Mouse (Mus musculus): Measurements from ENCODE around the gene Tiam2. TPM values are rescaled to one million over a fixed set of nuclear protein-coding genes. Genes with fewer than 3 reads are reported as not detected.

The Tiam2 gene
- total RNA-seq (2023) = under 1 TPM; 0.36 to 0.61 TPM

DNA sequence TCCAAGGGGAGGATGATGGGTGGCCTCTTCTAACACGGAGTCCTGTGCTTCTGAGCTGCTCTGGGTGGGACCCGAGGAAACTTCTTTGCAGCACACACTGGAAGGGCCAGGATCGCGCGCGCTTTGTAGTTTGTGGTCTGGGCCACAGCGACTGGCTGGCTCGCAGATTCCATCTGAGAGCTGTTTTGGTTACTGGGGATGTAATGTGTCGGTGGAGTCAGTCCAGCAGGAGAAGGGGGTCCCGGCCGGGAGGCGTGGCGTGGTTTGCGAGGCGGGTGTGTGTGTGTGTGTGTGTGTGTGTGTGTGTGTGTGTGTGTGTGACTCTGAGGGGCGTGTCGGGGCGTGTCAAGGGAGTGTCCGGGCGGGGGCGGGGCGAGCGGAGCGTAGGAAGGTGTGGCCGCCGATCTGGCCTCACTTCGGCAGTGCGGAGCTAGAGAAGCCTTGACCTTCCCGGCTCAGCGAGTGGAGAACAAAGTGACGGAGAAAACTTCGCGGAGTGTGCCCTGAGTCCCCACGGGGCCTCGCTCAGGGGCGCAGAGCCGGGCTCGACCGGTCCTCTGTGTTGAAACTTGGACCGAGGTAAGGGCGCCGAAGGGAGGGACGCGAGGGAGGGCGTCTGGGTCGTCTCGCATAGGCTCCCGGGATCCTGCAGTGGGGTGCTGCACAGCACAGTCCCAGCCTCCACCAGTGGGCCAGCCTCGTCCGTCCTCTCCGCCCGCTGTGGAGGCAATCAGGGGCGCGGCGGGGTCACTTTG, at the start of gene Tiam2:
TSS of gene Tiam2 (plus strand) at position 426 of the 755 bp plus-strand sequence.

DNA sequence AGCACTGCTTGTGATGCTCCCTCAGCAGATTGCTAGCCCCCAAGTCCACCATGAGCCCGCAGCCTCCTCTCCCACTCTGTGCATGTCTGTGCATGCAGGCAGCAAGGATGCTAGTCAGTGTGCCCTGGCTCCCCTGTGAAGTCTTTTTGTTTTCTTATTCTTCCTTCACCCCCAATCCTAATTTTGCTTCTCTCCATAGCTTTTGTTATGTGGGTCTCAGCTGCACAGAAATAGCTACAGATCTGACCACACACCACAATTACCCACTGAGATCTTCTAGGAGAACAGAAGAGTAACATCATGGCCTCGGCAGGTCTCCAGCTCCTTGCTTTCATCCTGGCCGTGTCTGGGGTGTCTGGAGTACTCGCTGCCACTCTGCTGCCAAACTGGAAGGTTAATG, 205.9 kb downstream of the Tiam2 start, which contains the start of gene Cldn20:
TSS of gene Cldn20 (plus strand) at position 301 of the 400 bp plus-strand sequence.

DNA sequence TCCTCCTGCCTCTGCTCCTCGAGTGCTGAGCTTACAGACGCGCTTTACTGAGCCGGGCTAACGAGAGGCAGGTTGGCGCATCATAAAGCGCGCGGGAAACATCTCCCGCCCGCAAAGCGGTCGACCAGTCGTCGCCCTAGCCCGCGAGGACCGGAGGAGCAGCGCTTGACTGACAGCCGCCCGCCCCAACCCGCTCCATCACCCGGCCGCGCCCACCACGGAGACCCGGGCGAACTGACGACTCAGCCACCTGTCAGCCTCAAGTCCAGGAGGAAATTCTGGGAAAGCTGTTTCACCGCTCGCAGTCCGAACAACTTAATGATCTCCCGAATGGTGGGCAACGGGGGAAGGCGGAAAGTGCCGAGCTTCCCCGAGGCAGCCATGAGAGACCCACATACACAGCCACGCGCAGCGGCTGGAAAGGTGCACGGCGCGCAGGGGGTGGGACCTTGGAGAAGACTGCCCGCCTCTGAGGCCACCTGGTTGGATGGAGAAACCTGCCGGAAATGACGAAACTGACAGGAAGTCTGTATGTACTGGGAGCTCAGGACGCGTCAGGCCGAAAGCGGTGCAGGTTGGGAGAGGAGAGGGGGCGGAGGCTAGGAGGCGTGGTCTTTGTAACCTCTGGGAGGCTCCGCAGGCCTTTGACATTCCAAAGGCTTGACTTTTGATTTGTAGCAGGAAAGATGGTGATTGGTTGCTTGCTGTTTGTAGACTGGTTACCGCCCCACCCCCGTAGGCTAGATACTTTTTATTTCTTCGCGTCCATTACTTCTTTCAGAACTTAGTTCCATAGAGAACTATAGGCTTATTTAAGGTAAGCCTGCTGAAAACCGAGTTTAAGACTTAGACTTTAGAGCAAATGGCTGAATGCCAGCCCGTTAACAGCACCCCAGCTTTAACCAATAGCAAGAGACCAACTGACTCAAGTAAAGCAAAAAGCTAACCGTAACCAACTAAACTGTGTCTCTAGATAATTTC, 231.2 kb downstream of the Tiam2 start, which contains the start of gene Tfb1m:
TSS of gene Tfb1m (minus strand) at position 451 of the 981 bp plus-strand sequence.

Other genes with a start within 250 kb of the Tiam2 start
- gene Scaf8, start 211.6 kb upstream of the Tiam2 start, total RNA-seq (2023) = 100 to 1,000 TPM; 105 to 106 TPM
- not detected for gene Cldn20, start 206.0 kb downstream of the Tiam2 start, total RNA-seq (2023)
- gene Tfb1m, start 231.2 kb downstream of the Tiam2 start, total RNA-seq (2023) = 10 to 100 TPM in 1 of 2 experiments, 1 to 10 TPM in 1; 6.0 to 10.9 TPM